Mouse (Mus musculus): Measurements from ENCODE around the gene Hip1.

- no peak for TF ChIP-seq CTCF (IDR thresholded peaks at IDR 0.05; ENCODE audit: low read depth, low read length)
- no peak for TF ChIP-seq POLR2A (IDR thresholded peaks at IDR 0.05; ENCODE audit: insufficient read depth, low read length)
Observed at GRCm38 (mm10) chr5:135557671-135558070, 12.8 kb upstream of the Hip1 start.

Data from ES-Bruce4 (cell line).